Mouse (Mus musculus) adrenal gland, adult 18-20 months (tissue): Measurements from ENCODE around the gene Nrn1. TPM values are rescaled to one million over a fixed set of nuclear protein-coding genes. Genes with fewer than 3 reads are reported as not detected.

Experiments used
- DNase-seq, 2 experiments: peaks; one replicate each; pipeline ENCODE4 v3.0.0; 2021 to 2022; ENCODE audit warnings: low spot score in 2 of 2
- total RNA-seq, 2 experiments: library from RNA; stranded (reverse); gene quantifications; 1 replicate in 1 of 2; 2 replicates in 1 of 2; pipeline ENCODE4 v1.2.3; 2021

The Nrn1 gene
- total RNA-seq, 2 experiments from 2014 or later, result 3.0 to 3.5 TPM

DNA sequence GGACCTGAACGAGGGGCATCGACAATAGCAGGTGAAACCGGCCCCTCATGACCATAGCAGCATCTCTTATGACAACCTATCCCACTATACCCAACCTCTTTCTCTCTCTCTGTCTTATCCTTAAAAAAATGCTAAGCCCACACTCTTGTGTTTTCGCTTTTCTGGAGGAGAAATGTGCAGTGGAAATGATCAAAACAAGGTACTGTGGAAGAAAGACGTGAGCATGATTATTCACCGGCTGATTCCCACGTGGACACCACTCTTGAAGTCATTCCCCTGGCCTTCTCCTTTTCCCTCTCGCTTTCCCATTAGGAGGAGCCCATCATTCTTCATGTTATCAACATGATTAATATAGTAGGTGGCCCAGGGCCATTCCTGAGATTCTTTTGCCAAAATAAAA, 9.1 kb downstream of the Nrn1 start:
- DNase-seq, result no peak

- peak in 1 of 2 experiments; percentile 15 for DNase-seq
These were observed 10.1 kb downstream of the Nrn1 start for GRCm38 (mm10) chr13:36724533-36725470.

DNA sequence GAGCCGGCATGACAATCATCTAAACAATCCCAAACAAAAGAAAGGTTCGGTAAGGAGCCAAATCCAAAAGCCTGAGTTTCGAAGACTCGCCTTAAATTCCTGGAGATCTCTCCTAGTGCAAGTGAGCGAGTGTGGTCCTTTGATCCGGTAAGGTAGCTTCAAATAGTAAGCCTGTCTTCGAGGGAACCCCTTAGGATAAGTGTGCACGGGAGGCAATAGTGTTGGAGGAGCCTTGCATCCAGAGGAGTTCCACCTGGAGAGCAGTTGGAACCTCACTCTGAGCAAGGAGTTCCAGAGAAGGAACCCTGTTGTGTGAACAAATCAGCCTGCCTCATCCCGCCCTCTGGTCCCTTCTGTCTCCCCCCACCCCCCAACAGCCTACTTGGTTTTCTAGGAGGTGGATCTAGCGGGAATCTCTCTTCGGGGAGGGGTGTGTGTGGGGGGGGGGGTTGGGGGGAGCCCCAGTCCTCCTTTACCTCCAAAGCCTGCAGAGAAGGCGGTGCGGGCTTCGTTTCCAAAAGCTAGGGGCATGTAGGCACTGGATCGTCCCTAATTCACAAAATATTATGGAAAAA, 11.1 kb downstream of the Nrn1 start:
- DNase-seq, result no peak

DNA sequence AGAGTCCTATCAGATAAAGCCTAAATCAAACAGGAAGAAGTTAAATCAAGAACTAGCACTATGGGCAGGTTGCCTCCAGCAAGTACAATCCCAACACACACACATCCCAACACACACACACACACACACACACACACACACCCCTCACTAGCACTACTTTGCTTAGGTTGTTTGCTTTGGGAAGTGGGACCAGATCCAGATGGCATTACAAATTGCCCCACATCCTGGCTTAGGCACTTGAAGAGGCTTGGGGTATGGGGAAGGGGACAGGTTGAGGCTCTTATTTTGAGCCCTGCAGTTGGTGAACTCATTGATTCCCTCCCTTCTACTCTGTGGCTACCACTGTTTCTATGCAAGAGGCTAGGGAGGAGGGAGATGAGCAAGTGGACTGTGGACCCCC, 12.6 kb downstream of the Nrn1 start:
- no peak for DNase-seq

- no peak for DNase-seq
These were observed 14.5 kb downstream of the Nrn1 start for GRCm38 (mm10) chr13:36720297-36721017.

DNA sequence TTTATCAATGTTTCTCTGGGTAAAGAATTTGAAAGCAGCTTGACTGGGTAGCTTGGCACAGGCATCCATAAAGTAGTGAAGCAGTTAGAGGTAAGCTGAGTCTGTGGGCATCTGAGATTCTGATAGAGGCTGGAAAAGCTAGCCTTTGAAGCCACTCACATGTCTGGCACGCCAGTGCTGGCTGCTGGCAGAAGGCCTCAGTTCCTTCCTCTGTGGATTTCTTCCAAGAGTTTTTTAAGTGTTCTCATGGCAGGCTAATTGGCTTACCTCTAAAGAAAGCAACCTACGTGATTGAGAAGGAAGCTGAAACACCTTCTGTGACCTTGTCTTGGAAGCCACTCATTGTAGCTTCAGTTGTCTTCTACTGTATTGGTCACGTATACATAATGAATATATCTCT, 17.6 kb downstream of the Nrn1 start:
- no peak for DNase-seq

- DNase-seq, result no peak
These were observed 18.2 kb downstream of the Nrn1 start for GRCm38 (mm10) chr13:36716708-36717107.

DNA sequence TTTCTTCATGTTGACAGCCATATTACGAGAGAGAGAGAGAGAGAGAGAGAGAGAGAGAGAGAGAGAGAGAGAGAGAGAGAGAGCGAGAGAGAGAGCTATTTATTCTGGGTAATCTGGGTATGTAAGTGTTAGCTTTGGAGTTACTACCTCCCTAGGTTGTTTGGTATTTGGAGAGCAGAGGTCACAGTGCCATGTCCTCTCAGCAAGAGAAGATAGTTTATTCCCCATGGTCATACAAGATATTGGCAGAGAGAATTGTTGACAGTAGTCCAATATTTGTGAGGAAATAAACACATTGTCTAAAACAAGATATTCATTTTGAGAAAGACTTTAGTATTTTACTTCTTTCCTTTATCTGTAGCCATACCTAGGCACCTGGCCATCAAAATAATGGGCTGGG, 20.8 kb downstream of the Nrn1 start:
- no peak for DNase-seq

DNA sequence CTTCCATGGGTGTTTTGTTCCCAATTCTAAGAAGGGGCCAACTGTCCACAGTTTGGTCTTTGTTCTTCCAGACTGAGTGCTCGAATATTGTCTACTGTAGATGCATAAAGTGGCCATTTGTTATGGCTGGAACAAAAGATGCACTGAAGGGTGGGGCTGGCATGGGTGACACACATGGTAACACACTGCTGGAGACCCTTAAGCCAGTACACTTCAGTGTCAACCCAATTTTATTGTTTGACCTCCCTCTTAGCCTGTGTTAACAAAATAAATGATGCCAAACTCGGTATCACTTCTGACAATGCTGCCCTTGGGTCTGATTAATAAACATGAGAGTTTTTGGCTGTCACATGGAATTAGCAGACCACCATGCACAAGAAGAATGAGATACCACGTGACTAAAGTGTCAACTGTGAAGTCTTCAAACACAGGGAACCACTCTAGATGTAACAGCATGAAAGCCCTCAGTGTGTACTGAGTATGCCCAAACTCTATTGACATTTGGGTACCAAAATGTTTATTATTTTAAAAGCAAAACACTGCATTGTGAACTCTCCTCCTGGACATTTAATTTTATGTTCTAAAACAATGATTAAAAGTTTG, 27.7 kb downstream of the Nrn1 start:
- no peak for DNase-seq

- peak; percentile 63 to 81 for DNase-seq
These were observed 38.6 kb downstream of the Nrn1 start for GRCm38 (mm10) chr13:36696351-36696771.

GRCm38 (mm10) chr13:36695516-36696201, 39.3 kb downstream of the Nrn1 start:
- peak; percentile 47 to 51 for DNase-seq

DNA sequence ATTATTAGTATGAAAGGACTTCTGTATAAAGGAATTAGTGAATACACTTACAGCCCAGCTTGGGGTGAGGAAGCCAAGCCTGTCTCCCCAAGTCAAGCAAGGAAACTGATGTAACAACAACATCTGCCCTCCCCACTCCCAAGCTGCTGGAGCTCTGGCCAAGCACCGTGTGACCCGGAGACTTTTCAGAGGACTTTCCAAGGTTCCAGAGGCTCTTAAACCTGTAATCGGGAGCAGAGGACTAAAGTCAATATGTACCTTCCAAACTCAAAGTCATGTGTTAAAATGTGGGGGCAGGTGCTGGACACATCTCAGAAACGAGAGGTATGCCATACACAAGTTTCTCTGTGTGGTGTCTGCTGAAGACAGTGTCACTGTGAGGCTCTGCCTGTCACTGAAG, 51.4 kb downstream of the Nrn1 start:
- DNase-seq, result no peak

GRCm38 (mm10) chr13:36680690-36681355, 54.1 kb downstream of the Nrn1 start:
- DNase-seq, result no peak

- DNase-seq, result no peak
These were observed 55.6 kb downstream of the Nrn1 start for GRCm38 (mm10) chr13:36679345-36679744.
